Mouse (Mus musculus) ovary, postnatal 36 days (tissue): Measurements from ENCODE around the gene Prpf18.
"Not testable (repeated sequence)": the region's sequence is repeated elsewhere in the genome, so short reads cannot be mapped to it uniquely, and the experiment has no call there.

Experiments used
- DNase-seq: peaks from one replicate; pipeline ENCODE4 v3.0.0; 2022; ENCODE audit warnings: low spot score, mixed read lengths

Prpf18 gene

GRCm38 (mm10) chr2:4651500-4652285 lies at the start of gene Prpf18:
TSS of gene Prpf18 (minus strand) at chr2:4652113.
- peak; percentile 84 for DNase-seq

GRCm38 (mm10) chr2:4679886-4680285 lies 28.0 kb upstream of the Prpf18 start:
- no peak for DNase-seq

- no peak for DNase-seq
Observed at GRCm38 (mm10) chr2:4671636-4672035, 19.7 kb upstream of the Prpf18 start.

GRCm38 (mm10) chr2:4669701-4670100 lies 17.8 kb upstream of the Prpf18 start:
- DNase-seq: no peak

GRCm38 (mm10) chr2:4668626-4669025 lies 16.7 kb upstream of the Prpf18 start:
- DNase-seq: no peak

- DNase-seq: no peak
Observed at GRCm38 (mm10) chr2:4660677-4661076, 8.8 kb upstream of the Prpf18 start.

- DNase-seq: no peak
Observed at GRCm38 (mm10) chr2:4649646-4650045, 2.3 kb downstream of the Prpf18 start.

- no peak for DNase-seq
Observed at GRCm38 (mm10) chr2:4648094-4648493, 3.8 kb downstream of the Prpf18 start.

GRCm38 (mm10) chr2:4645066-4645465 lies 6.8 kb downstream of the Prpf18 start:
- DNase-seq: no peak

- no peak for DNase-seq
Observed at GRCm38 (mm10) chr2:4638189-4638588, 13.7 kb downstream of the Prpf18 start.

GRCm38 (mm10) chr2:4636656-4637055 lies 15.3 kb downstream of the Prpf18 start:
- peak; percentile 28 for DNase-seq

GRCm38 (mm10) chr2:4635804-4636203 lies 16.1 kb downstream of the Prpf18 start:
- no peak for DNase-seq

GRCm38 (mm10) chr2:4630197-4630835 lies 21.6 kb downstream of the Prpf18 start:
- no peak for DNase-seq

GRCm38 (mm10) chr2:4629470-4629869 lies 22.4 kb downstream of the Prpf18 start:
- no peak for DNase-seq

- no peak for DNase-seq
Observed at GRCm38 (mm10) chr2:4628920-4629319, 23.0 kb downstream of the Prpf18 start.

GRCm38 (mm10) chr2:4626911-4627310 lies 25.0 kb downstream of the Prpf18 start:
- no peak for DNase-seq

- no peak for DNase-seq
Observed at GRCm38 (mm10) chr2:4621471-4621985, 30.4 kb downstream of the Prpf18 start.

GRCm38 (mm10) chr2:4620640-4621401 lies 31.1 kb downstream of the Prpf18 start:
- DNase-seq: no peak

- DNase-seq: no peak
Observed at GRCm38 (mm10) chr2:4619893-4620593, 31.9 kb downstream of the Prpf18 start.

- not testable (repeated sequence) for DNase-seq
Observed at GRCm38 (mm10) chr2:4619126-4619525, 32.8 kb downstream of the Prpf18 start.

- no peak for DNase-seq
Observed at GRCm38 (mm10) chr2:4616995-4617394, 34.9 kb downstream of the Prpf18 start.

GRCm38 (mm10) chr2:4615014-4615546 lies 36.8 kb downstream of the Prpf18 start:
- no peak for DNase-seq
